Mouse (Mus musculus) brain, embryonic 14.5 days (tissue): ENCODE measurements at regions not wholly inside any gene's neighbourhood (a gene's known extent, or its start where the extent isn't known, plus 50 kb on each side); places are given as distances from the start of the nearest gene placed in this dataset.

Source experiments
- CTCF ChIP-seq: fragments of 200-500 bp; IDR thresholded peaks from 2 replicates; pipeline ENCODE4 v1.5.1; 2012; ENCODE audit warnings: inconsistent platforms, mild to moderate bottlenecking, moderate library complexity, borderline replicate concordance; ENCODE audit not compliant: insufficient read depth, insufficient read length; ENCODE audit errors: extremely low read depth
- POLR2A ChIP-seq: fragments of 200-500 bp; IDR thresholded peaks from 2 replicates; pipeline ENCODE4 v1.6.1; 2012; ENCODE audit warnings: mild to moderate bottlenecking, inconsistent platforms, borderline replicate concordance; ENCODE audit not compliant: poor library complexity, insufficient read depth, insufficient read length, severe bottlenecking; ENCODE audit errors: extremely low read depth

DNA sequence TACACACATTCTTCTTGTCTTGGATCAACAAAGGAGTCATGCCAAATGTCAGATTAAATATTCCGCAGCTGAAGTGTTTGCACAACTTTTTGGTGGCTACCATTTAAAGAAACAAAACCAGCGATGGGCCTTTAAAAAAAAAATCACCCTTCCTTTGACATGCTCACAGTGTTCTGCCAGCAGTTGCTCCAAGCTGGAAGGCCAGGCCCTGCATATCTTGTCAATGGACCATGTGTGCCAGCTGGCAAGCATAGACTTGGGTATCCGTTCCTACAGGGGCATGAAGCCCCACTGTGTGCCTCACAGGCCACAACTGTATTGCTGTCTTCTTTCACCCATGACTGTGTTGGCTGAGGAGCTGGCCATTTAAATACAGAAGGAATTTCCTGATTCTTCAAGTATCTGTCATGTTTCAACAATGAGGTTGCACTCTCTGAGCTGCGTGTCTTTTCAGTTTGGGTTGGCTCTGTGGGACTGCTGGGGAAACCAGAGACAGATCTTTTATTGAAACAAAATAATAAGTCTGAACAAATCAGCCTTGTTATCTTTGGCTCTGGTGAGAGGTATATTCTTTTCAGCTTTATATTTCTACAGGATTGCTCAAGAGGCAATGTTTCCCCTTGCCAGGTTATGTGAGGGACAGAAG is 460.9 kb upstream of the Cd180 start:
- no peak for TF ChIP-seq CTCF
- TF ChIP-seq POLR2A: no peak
